Mouse (Mus musculus): Measurements from ENCODE around the gene Bloc1s1.

- TF ChIP-seq CTCF (IDR thresholded peaks at IDR 0.05; ENCODE audit: borderline replicate concordance, extremely low read depth, insufficient read depth, insufficient read length) (no peak), POLR2A (IDR thresholded peaks at IDR 0.05; ENCODE audit: borderline replicate concordance, extremely low read depth, insufficient read depth, insufficient read length, poor library complexity, severe bottlenecking) (no peak)
Observed at GRCm38 (mm10) chr10:128947496-128947895, 23.7 kb upstream of the Bloc1s1 start.

Data from brain, embryonic 14.5 days (tissue).